Mouse (Mus musculus) c-Kit-positive CD71-positive TER-119-negative erythroid progenitor cells, embryonic 14.5 days (primary cell): ENCODE results near the gene Fanca.
A peak's percentile ranks its signal among the peaks of the same experiment; 100 is the strongest.

Experiments used
- DNase-seq: peaks from one replicate; pipeline ENCODE4 v3.0.0-alpha.2; 2013; ENCODE audit warnings: low read depth

Fanca gene

GRCm38 (mm10) chr8:123318467-123318911 is at the start of gene Fanca:
Gene Fanca (minus strand): TSS chr8:123318576.
- peak; percentile 93 for DNase-seq

GRCm38 (mm10) chr8:123361082-123361739 is 42.8 kb upstream of the Fanca start:
- DNase-seq: peak; percentile 71

- no peak for DNase-seq
These were observed 34.8 kb upstream of the Fanca start for GRCm38 (mm10) chr8:123353216-123353615.

- DNase-seq: no peak
These were observed 34.4 kb upstream of the Fanca start for GRCm38 (mm10) chr8:123352786-123353185.

- no peak for DNase-seq
These were observed 33.7 kb upstream of the Fanca start for GRCm38 (mm10) chr8:123352118-123352517.

GRCm38 (mm10) chr8:123349073-123349472 is 30.7 kb upstream of the Fanca start:
- DNase-seq: no peak

GRCm38 (mm10) chr8:123348237-123348843 is 30.0 kb upstream of the Fanca start:
- no peak for DNase-seq

- DNase-seq: peak; percentile 27
These were observed 28.9 kb upstream of the Fanca start for GRCm38 (mm10) chr8:123347293-123347692.

GRCm38 (mm10) chr8:123345856-123346255 is 27.5 kb upstream of the Fanca start:
- DNase-seq: no peak

GRCm38 (mm10) chr8:123345135-123345534 is 26.8 kb upstream of the Fanca start:
- DNase-seq: no peak

GRCm38 (mm10) chr8:123343422-123343821 is 25.0 kb upstream of the Fanca start:
- DNase-seq: no peak

GRCm38 (mm10) chr8:123342911-123343310 is 24.5 kb upstream of the Fanca start:
- DNase-seq: no peak

- DNase-seq: no peak
These were observed 23.9 kb upstream of the Fanca start for GRCm38 (mm10) chr8:123342253-123342652.

- DNase-seq: no peak
These were observed 23.0 kb upstream of the Fanca start for GRCm38 (mm10) chr8:123341040-123342015.

GRCm38 (mm10) chr8:123340071-123340470 is 21.7 kb upstream of the Fanca start:
- DNase-seq: no peak

- no peak for DNase-seq
These were observed 19.1 kb upstream of the Fanca start for GRCm38 (mm10) chr8:123337475-123337874.

- DNase-seq: no peak
These were observed 16.1 kb upstream of the Fanca start for GRCm38 (mm10) chr8:123334467-123334866.

GRCm38 (mm10) chr8:123333864-123334263 is 15.5 kb upstream of the Fanca start:
- no peak for DNase-seq

GRCm38 (mm10) chr8:123333091-123333587 is 14.8 kb upstream of the Fanca start:
- no peak for DNase-seq

GRCm38 (mm10) chr8:123332262-123333090 is 14.1 kb upstream of the Fanca start, which contains the start of gene Spire2:
Gene Spire2 (plus strand): TSS chr8:123332713.
- peak; percentile 70 for DNase-seq

GRCm38 (mm10) chr8:123331810-123332209 is 13.4 kb upstream of the Fanca start:
- DNase-seq: peak; percentile 61
